Mouse (Mus musculus): Measurements from ENCODE around the gene Aplp1.

GRCm38 (mm10) chr7:30439734-30440133 is 5.6 kb downstream of the Aplp1 start:
- TF ChIP-seq CTCF (IDR thresholded peaks at IDR 0.05; ENCODE audit: insufficient read depth, low read length) (no peak), POLR2A (IDR thresholded peaks at IDR 0.05; ENCODE audit: borderline replicate concordance, extremely low read depth, low read depth, low read length) (no peak)

Measured in lung, adult 2 months (tissue).